Comparison of ENCODE assay signal across 25 mouse cellular contexts in the genomic region with DNA sequence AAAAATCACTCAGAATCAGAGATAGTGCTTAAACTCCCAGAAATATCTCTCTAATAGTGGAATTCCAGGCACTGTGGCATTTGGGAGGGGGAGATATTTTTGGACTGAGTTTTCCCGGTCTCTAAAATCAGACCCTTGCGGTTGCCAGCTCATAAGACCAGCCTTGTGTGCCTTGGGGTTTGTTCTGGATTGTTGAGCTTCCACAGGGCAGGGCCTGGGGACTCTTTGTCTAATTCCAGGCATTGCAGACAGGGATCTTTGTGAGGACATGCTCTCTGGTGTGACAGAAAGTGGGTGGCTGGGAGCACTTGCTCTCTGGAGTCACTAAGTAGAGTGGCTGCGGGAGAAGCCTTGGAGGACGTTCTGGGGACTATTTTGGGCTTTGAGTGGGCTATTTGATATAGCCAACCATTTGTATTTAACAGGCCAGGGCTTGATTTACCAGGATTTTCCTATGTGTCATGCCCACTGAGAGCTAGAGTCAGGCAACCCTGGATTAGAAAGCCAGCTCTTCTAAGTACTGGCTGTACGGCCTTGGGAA.
DNase-seq lines count a peak whose midpoint lies in the region; ATAC-seq and TF ChIP-seq lines count a peak whose summit lies in the region.
"Had no signal": no experiment of that assay in that cellular context is flagged by ENCODE, and none has a peak within 500 bp of the region (broad histone marks: within the 10 kb centered on the region; RNA-seq: fewer than 3 reads in every experiment).

No protein-coding gene starts in this region.

- no peak overlapping the region for H3K4me2 ChIP-seq in heart, embryonic 16.5 days (ENCODE audit: low read depth, low read length)
- peak overlapping the region; percentile 58 for H3K4me2 ChIP-seq in myocyte (ENCODE audit: low read depth)
- H3K4me2 ChIP-seq: forebrain, embryonic 12.5 days; limb, embryonic 12.5 days; lung, embryonic 14.5 days; midbrain, embryonic 12.5 days; neural tube, embryonic 12.5 days had no signal

- H3K9ac ChIP-seq in heart, embryonic 16.5 days (ENCODE audit: low read length): no peak overlapping the region; the same call in 1 of the 2 replicates
- H3K9ac ChIP-seq: forebrain, embryonic 12.5 days; limb, embryonic 12.5 days; liver, embryonic 14.5 days; lung, embryonic 14.5 days; midbrain, embryonic 12.5 days; neural tube, embryonic 12.5 days had no signal

- no peaks in the 10 kb centered on the region for H3K36me3 ChIP-seq in heart, embryonic 10.5 days
- no peaks in the 10 kb centered on the region for H3K36me3 ChIP-seq in heart, embryonic 16.5 days (ENCODE audit: control insufficient read depth, insufficient read depth)
- no peaks in the 10 kb centered on the region for H3K36me3 ChIP-seq in myocyte (ENCODE audit: control insufficient read depth, insufficient read depth)
- H3K36me3 ChIP-seq: forebrain, embryonic 12.5 days; limb, embryonic 12.5 days; midbrain, embryonic 12.5 days; neural tube, embryonic 12.5 days had no signal

- H3K4me3 ChIP-seq in heart, embryonic 10.5 days: no peak overlapping the region
- H3K4me3 ChIP-seq in heart, embryonic 16.5 days (ENCODE audit: low read length): no peak overlapping the region
- H3K4me3 ChIP-seq in myocyte: no peak overlapping the region
- H3K4me3 ChIP-seq: forebrain, embryonic 12.5 days; limb, embryonic 12.5 days; midbrain, embryonic 12.5 days; neural tube, embryonic 12.5 days had no signal

- no peaks in the 10 kb centered on the region for H3K79me2 ChIP-seq in myocyte (ENCODE audit: control insufficient read depth, insufficient read depth)

- DNase-seq in adrenal gland, adult 2 months: peak; percentile 33
- DNase-seq in adrenal gland, adult 18-20 months (ENCODE audit: low spot score in 2 of 2): no peak
- DNase-seq in heart, embryonic 10.5 days (ENCODE audit: low spot score): no peak
- DNase-seq in heart, postnatal 4 days: no peak
- DNase-seq in heart, adult 8-10 months (ENCODE audit: low spot score): no peak
- no peak for DNase-seq in right cerebral cortex, postnatal 14 days
- DNase-seq: adrenal gland, postnatal 25 days; cerebellum, adult 9-10 months; gastrocnemius, postnatal 36 days; kidney, adult 9 months; kidney, postnatal 14 days; layer of hippocampus, postnatal 36 days; lung, embryonic 14.5 days; right cerebral cortex, postnatal 4 days; thymus, adult 18-20 months; thymus, postnatal 36 days had no signal

- peaks cover 7% of the 10 kb centered on the region for H3K27me3 ChIP-seq in heart, embryonic 10.5 days (ENCODE audit: insufficient read depth, poor library complexity, severe bottlenecking)
- no peaks in the 10 kb centered on the region for H3K27me3 ChIP-seq in heart, embryonic 16.5 days (ENCODE audit: control insufficient read depth, insufficient read depth, low read length)
- H3K27me3 ChIP-seq in myocyte (ENCODE audit: control insufficient read depth, insufficient read depth, insufficient read length): no peaks in the 10 kb centered on the region
- H3K27me3 ChIP-seq: limb, embryonic 12.5 days; neural tube, embryonic 12.5 days had no signal

- WGBS in heart, embryonic 10.5 days: 38% methylated on average over 5 of the region's 5 CpGs
- 34% methylated on average over 5 of the region's 5 CpGs for WGBS in heart, embryonic 16.5 days

- no peak overlapping the region for H3ac ChIP-seq in myocyte (ENCODE audit: control insufficient read depth, insufficient read length)

- no peak for TF ChIP-seq POLR2A in myocyte (IDR thresholded peaks at IDR 0.05; ENCODE audit: insufficient read length, low read depth)

- no peak for ATAC-seq in heart, embryonic 16.5 days (replicated peaks; ENCODE audit: extremely low read depth, insufficient read depth, low FRiP score)
- ATAC-seq: hindbrain, postnatal 0 days; intestine, embryonic 16.5 days had no signal

- peaks cover 33% of the 10 kb centered on the region for H3K4me1 ChIP-seq in heart, embryonic 10.5 days
- peaks cover 12% of the 10 kb centered on the region for H3K4me1 ChIP-seq in heart, embryonic 16.5 days (ENCODE audit: control insufficient read depth, insufficient read depth, low read length)
- H3K4me1 ChIP-seq: midbrain, embryonic 12.5 days; neural tube, embryonic 12.5 days had no signal

- H3K9me3 ChIP-seq in heart, embryonic 10.5 days: no peaks in the 10 kb centered on the region
- H3K9me3 ChIP-seq in heart, embryonic 16.5 days (replicated peaks; ENCODE audit: control insufficient read depth, low read length): no peaks in the 10 kb centered on the region
- H3K9me3 ChIP-seq: forebrain, embryonic 12.5 days; limb, embryonic 12.5 days; midbrain, embryonic 12.5 days; neural tube, embryonic 12.5 days had no signal

- peak overlapping the region; percentile 70 for H3K27ac ChIP-seq in heart, embryonic 10.5 days
- peak overlapping the region; percentile 62 for H3K27ac ChIP-seq in heart, embryonic 16.5 days (ENCODE audit: low read length)
- H3K27ac ChIP-seq: forebrain, embryonic 12.5 days; hindbrain, postnatal 0 days; limb, embryonic 12.5 days; liver, embryonic 14.5 days; midbrain, embryonic 12.5 days; neural tube, embryonic 12.5 days had no signal

TF ChIP-seq in myocyte, 11 proteins besides CTCF, POLR2A, EP300 and RAD21:
- TF ChIP-seq MYOD1 (IDR thresholded peaks at IDR 0.05; ENCODE audit: control insufficient read depth in 1 of 3, insufficient read length in 2 of 3, low read depth in 2 of 3): peak in 2 of 3 experiments; percentile 11 to 42
- peak in 1 of 3 experiments; percentile 63 for TF ChIP-seq MYOG (IDR thresholded peaks at IDR 0.05; ENCODE audit: control insufficient read depth in 1 of 3, insufficient read depth in 1 of 3, insufficient read length in 2 of 3, low read depth in 2 of 3)
- peak; percentile 16 for TF ChIP-seq TCF12 (IDR thresholded peaks at IDR 0.05; ENCODE audit: insufficient read depth, poor library complexity, severe bottlenecking)
- no peak for TF ChIP-seq SRF (IDR thresholded peaks at IDR 0.05; ENCODE audit: control insufficient read depth, insufficient read length, low read depth)
